Mouse (Mus musculus) G1E (cell line): ENCODE results near the gene Adamts6. TPM values are rescaled to one million over a fixed set of nuclear protein-coding genes. Genes with fewer than 3 reads are reported as not detected.
A peak's percentile ranks its signal among the peaks of the same experiment; 100 is the strongest.

Experiments used
- ATAC-seq: 2 replicates; pipeline ENCODE4 v1.8.0; 2016; ENCODE audit warnings: mild to moderate bottlenecking; ENCODE audit not compliant: insufficient number of reproducible peaks, poor library complexity, low FRiP score, severe bottlenecking; ENCODE audit errors: extremely low read depth
- DNase-seq: peaks from one replicate; pipeline ENCODE4 v3.0.0; 2012; ENCODE audit warnings: low spot score
- H3K27me3 ChIP-seq: 2 replicates; pipeline ENCODE4 v1.6.1; 2012; ENCODE audit warnings: mild to moderate bottlenecking, low read length, inconsistent platforms; ENCODE audit not compliant: insufficient read depth
- H3K36me3 ChIP-seq: replicated peaks from 2 replicates; pipeline ENCODE3; 2012; ENCODE audit warnings: mild to moderate bottlenecking, inconsistent platforms
- H3K4me1 ChIP-seq: 2 replicates; pipeline ENCODE4 v1.6.1; 2012; ENCODE audit warnings: low read depth, low read length, inconsistent platforms, mixed read lengths; ENCODE audit not compliant: insufficient read depth
- H3K4me3 ChIP-seq: 2 replicates; pipeline ENCODE4 v1.5.1; 2012; ENCODE audit warnings: low read depth, mild to moderate bottlenecking, inconsistent platforms, low read length, moderate library complexity, mixed read lengths
- H3K9me3 ChIP-seq: replicated peaks from 2 replicates; pipeline ENCODE4 v1.6.1; 2012; ENCODE audit warnings: inconsistent platforms
- CTCF ChIP-seq: IDR thresholded peaks from 2 replicates; pipeline ENCODE4 v1.5.1; 2012; ENCODE audit warnings: low read depth, low read length, inconsistent platforms, mixed read lengths
- GATA1 ChIP-seq: IDR thresholded peaks from 2 replicates; pipeline ENCODE4 v1.6.1; 2012; ENCODE audit warnings: borderline replicate concordance, low read length, inconsistent platforms, mixed read lengths
- GATA2 ChIP-seq: IDR thresholded peaks from 2 replicates; pipeline ENCODE4 v1.6.1; 2012; ENCODE audit warnings: low read depth, low read length, inconsistent platforms, borderline replicate concordance
- POLR2AphosphoS5 ChIP-seq: IDR thresholded peaks from 2 replicates; pipeline ENCODE4 v1.6.1; 2012; ENCODE audit warnings: low read depth, low read length, inconsistent platforms; ENCODE audit not compliant: insufficient replicate concordance
- TAL1 ChIP-seq: conservative IDR thresholded peaks from 2 replicates; pipeline ENCODE4 v1.6.1; 2012; ENCODE audit warnings: low read depth, low read length, inconsistent platforms, mixed read lengths
- polyA plus RNA-seq: library from polyadenylated mRNA; stranded (reverse); fragments of >175 nt; gene quantifications from 2 replicates; pipeline ENCODE4 v1.2.3, GENCODE M21; 2012
- total RNA-seq, 2 experiments: library from RNA; stranded (forward) in 1 of 2; stranded (reverse) in 1 of 2; fragments of 200-1000 nt in 1 of 2; fragments of >200 nt in 1 of 2; fragmentation: Nextera tagmentation in 1 of 2; gene quantifications; 2 replicates each; pipeline ENCODE4 v1.2.3; 2014 to 2017

Gene Adamts6
- 11.8 and 13.4 TPM in 2 replicates for total RNA-seq (2014; fragmentation: Nextera tagmentation)
- 11.9 and 12.5 TPM in 2 replicates for total RNA-seq (2017)
- polyA plus RNA-seq: 0.13 and 0.26 TPM in 2 replicates

- peaks cover 17% of the 10 kb centered on the region for H3K4me1 ChIP-seq
- ATAC-seq (no peak), DNase-seq (no peak)
- TF ChIP-seq POLR2AphosphoS5 (no peak), GATA1 (no peak), CTCF (no peak), GATA2 (no peak), TAL1 (no peak)
- no peaks in the 10 kb centered on the region for H3K27me3 ChIP-seq
- H3K4me3 ChIP-seq: peak within 1 kb of the TSS; percentile 69
- H3K9me3 ChIP-seq: no peaks in the 10 kb centered on the region
- no peaks in the 10 kb centered on the region for H3K36me3 ChIP-seq
Measured at GRCm38 (mm10) chr13:104287366-104288225, at the start of gene Adamts6. Adamts6 (plus strand) TSS chr13:104287835.

GRCm38 (mm10) chr13:104258997-104259396 is 28.6 kb upstream of the Adamts6 start:
- DNase-seq: no peak
- ATAC-seq: no peak
- H3K9me3 ChIP-seq: no peaks in the 10 kb centered on the region
- H3K4me1 ChIP-seq: no peaks in the 10 kb centered on the region
- H3K27me3 ChIP-seq: 0 out of 2 replicates have a peak, but pooled peaks cover 3% of the 10 kb centered on the region
- H3K4me3 ChIP-seq: no peak overlapping the region
- no peak for TF ChIP-seq GATA2
- H3K36me3 ChIP-seq: no peaks in the 10 kb centered on the region

- Histone ChIP-seq H3K27me3 (no peaks in the 10 kb centered on the region), H3K4me1 (peaks cover 17% of the 10 kb centered on the region), H3K4me3 (peak overlapping the region; percentile 69; the same call in 1 of the 2 replicates), H3K36me3 (no peaks in the 10 kb centered on the region), H3K9me3 (no peaks in the 10 kb centered on the region)
- peak; percentile 22 for DNase-seq
- ATAC-seq: no peak
- no peak for TF ChIP-seq GATA1
Measured at GRCm38 (mm10) chr13:104285031-104285431, 2.6 kb upstream of the Adamts6 start.

- H3K4me1 ChIP-seq: peaks cover 17% of the 10 kb centered on the region
- ATAC-seq: no peak
- H3K4me3 ChIP-seq: peak overlapping the region; percentile 69
- TF ChIP-seq POLR2AphosphoS5 (no peak), GATA1 (no peak), GATA2 (no peak), TAL1 (no peak), CTCF (no peak)
- no peak for DNase-seq
- no peaks in the 10 kb centered on the region for H3K36me3 ChIP-seq
- no peaks in the 10 kb centered on the region for H3K27me3 ChIP-seq
- H3K9me3 ChIP-seq: no peaks in the 10 kb centered on the region
Measured at GRCm38 (mm10) chr13:104285737-104286311, 1.8 kb upstream of the Adamts6 start.

- ATAC-seq (no peak), DNase-seq (no peak)
- no peaks in the 10 kb centered on the region for H3K36me3 ChIP-seq
- no peaks in the 10 kb centered on the region for H3K9me3 ChIP-seq
- H3K4me3 ChIP-seq: peak overlapping the region; percentile 69
- peaks cover 17% of the 10 kb centered on the region for H3K4me1 ChIP-seq
- H3K27me3 ChIP-seq: no peaks in the 10 kb centered on the region
- no peak for TF ChIP-seq GATA2
Measured at GRCm38 (mm10) chr13:104286336-104286735, 1.3 kb upstream of the Adamts6 start.

GRCm38 (mm10) chr13:104286897-104287309 is 732 bp upstream of the Adamts6 start:
- H3K36me3 ChIP-seq: no peaks in the 10 kb centered on the region
- peak overlapping the region; percentile 69 for H3K4me3 ChIP-seq
- no peaks in the 10 kb centered on the region for H3K27me3 ChIP-seq
- no peak for TF ChIP-seq POLR2AphosphoS5
- TF ChIP-seq TAL1: no peak
- no peak for TF ChIP-seq GATA2
- TF ChIP-seq CTCF: no peak
- TF ChIP-seq GATA1: no peak
- ATAC-seq (peak; percentile 96), DNase-seq (peak; percentile 58)
- peaks cover 17% of the 10 kb centered on the region for H3K4me1 ChIP-seq
- no peaks in the 10 kb centered on the region for H3K9me3 ChIP-seq
